Mouse (Mus musculus) erythroblast, embryonic 14.5 days (primary cell): ENCODE results near the gene Mrpl21. TPM values are rescaled to one million over a fixed set of nuclear protein-coding genes. Genes with fewer than 3 reads are reported as not detected.

Source experiments
- H3K27me3 ChIP-seq: 2 replicates; pipeline ENCODE4 v1.6.1; 2012; ENCODE audit warnings: inconsistent platforms; ENCODE audit not compliant: control insufficient read depth
- H3K36me3 ChIP-seq: 2 replicates; pipeline ENCODE4 v1.6.1; 2012; ENCODE audit warnings: mild to moderate bottlenecking, inconsistent platforms; ENCODE audit not compliant: control insufficient read depth
- H3K4me1 ChIP-seq: 2 replicates; pipeline ENCODE4 v1.6.1; 2012; ENCODE audit warnings: inconsistent platforms; ENCODE audit not compliant: control insufficient read depth
- H3K4me3 ChIP-seq: replicated peaks from 2 replicates; pipeline ENCODE3; 2012; ENCODE audit warnings: moderate library complexity, mild to moderate bottlenecking, inconsistent platforms
- H3K9me3 ChIP-seq: 2 replicates; pipeline ENCODE4 v1.6.1; 2012; ENCODE audit warnings: low read length, inconsistent platforms, mixed read lengths; ENCODE audit not compliant: control insufficient read depth
- GATA1 ChIP-seq: IDR thresholded peaks from 2 replicates; pipeline ENCODE4 v1.6.1; 2012; ENCODE audit warnings: low read length, inconsistent platforms, mixed read lengths
- TAL1 ChIP-seq: IDR thresholded peaks from 3 replicates; pipeline ENCODE4 v1.6.1; 2012; ENCODE audit warnings: low read length, inconsistent platforms, mixed read lengths
- polyA plus RNA-seq: library from polyadenylated mRNA; stranded (reverse); fragments of >175 nt; gene quantifications from 2 replicates; pipeline ENCODE4 v1.2.3, GENCODE M21; 2012

The Mrpl21 gene
- polyA plus RNA-seq, 1 experiment: 1.6 TPM

GRCm38 (mm10) chr19:3267340-3267739 lies 15.4 kb upstream of the Mrpl21 start:
- H3K4me3 ChIP-seq: no peak overlapping the region
- no peaks in the 10 kb centered on the region for H3K27me3 ChIP-seq
- no peaks in the 10 kb centered on the region for H3K4me1 ChIP-seq
- H3K36me3 ChIP-seq: peaks cover 86% of the 10 kb centered on the region
- TF ChIP-seq TAL1: no peak
- no peak for TF ChIP-seq GATA1
- H3K9me3 ChIP-seq: no peaks in the 10 kb centered on the region

GRCm38 (mm10) chr19:3268218-3268980 lies 14.3 kb upstream of the Mrpl21 start:
- Histone ChIP-seq H3K9me3 (no peaks in the 10 kb centered on the region), H3K36me3 (peaks cover 94% of the 10 kb centered on the region), H3K4me1 (no peaks in the 10 kb centered on the region), H3K4me3 (no peak overlapping the region), H3K27me3 (no peaks in the 10 kb centered on the region)
- no peak for TF ChIP-seq GATA1
- no peak for TF ChIP-seq TAL1

- Histone ChIP-seq H3K36me3 (peaks cover 94% of the 10 kb centered on the region), H3K4me3 (no peak overlapping the region), H3K9me3 (no peaks in the 10 kb centered on the region), H3K4me1 (no peaks in the 10 kb centered on the region), H3K27me3 (no peaks in the 10 kb centered on the region)
- TF ChIP-seq GATA1 (no peak), TAL1 (no peak)
Measured at GRCm38 (mm10) chr19:3269279-3269678, 13.4 kb upstream of the Mrpl21 start.

GRCm38 (mm10) chr19:3269803-3270202 lies 12.9 kb upstream of the Mrpl21 start:
- no peaks in the 10 kb centered on the region for H3K9me3 ChIP-seq
- TF ChIP-seq TAL1 (no peak), GATA1 (no peak)
- no peaks in the 10 kb centered on the region for H3K27me3 ChIP-seq
- no peaks in the 10 kb centered on the region for H3K4me1 ChIP-seq
- peaks cover 94% of the 10 kb centered on the region for H3K36me3 ChIP-seq
- no peak overlapping the region for H3K4me3 ChIP-seq

GRCm38 (mm10) chr19:3271366-3271765 lies 11.3 kb upstream of the Mrpl21 start:
- Histone ChIP-seq H3K9me3 (no peaks in the 10 kb centered on the region), H3K4me1 (no peaks in the 10 kb centered on the region), H3K4me3 (no peak overlapping the region), H3K27me3 (no peaks in the 10 kb centered on the region), H3K36me3 (peaks cover 92% of the 10 kb centered on the region)
- no peak for TF ChIP-seq GATA1

- Histone ChIP-seq H3K4me3 (no peak overlapping the region), H3K27me3 (no peaks in the 10 kb centered on the region), H3K4me1 (no peaks in the 10 kb centered on the region), H3K9me3 (no peaks in the 10 kb centered on the region), H3K36me3 (peaks cover 95% of the 10 kb centered on the region)
- TF ChIP-seq TAL1 (no peak), GATA1 (no peak)
Measured at GRCm38 (mm10) chr19:3273331-3273730, 9.4 kb upstream of the Mrpl21 start.

- H3K4me1 ChIP-seq: no peaks in the 10 kb centered on the region; the same call in 1 of the 2 replicates
- no peak overlapping the region for H3K4me3 ChIP-seq
- H3K36me3 ChIP-seq: peaks cover 90% of the 10 kb centered on the region
- H3K9me3 ChIP-seq: no peaks in the 10 kb centered on the region
- no peaks in the 10 kb centered on the region for H3K27me3 ChIP-seq
- TF ChIP-seq TAL1: no peak
- TF ChIP-seq GATA1: no peak
Measured at GRCm38 (mm10) chr19:3275744-3276365, 6.8 kb upstream of the Mrpl21 start.

GRCm38 (mm10) chr19:3281886-3282285 lies 815 bp upstream of the Mrpl21 start:
- TF ChIP-seq GATA1 (no peak), TAL1 (no peak)
- H3K36me3 ChIP-seq: peaks cover 53% of the 10 kb centered on the region

GRCm38 (mm10) chr19:3289006-3289405 lies 6.3 kb downstream of the Mrpl21 start:
- Histone ChIP-seq H3K4me1 (peaks cover 5% of the 10 kb centered on the region), H3K36me3 (peaks cover 73% of the 10 kb centered on the region), H3K9me3 (no peaks in the 10 kb centered on the region), H3K4me3 (no peak overlapping the region), H3K27me3 (no peaks in the 10 kb centered on the region)
- TF ChIP-seq GATA1: no peak
- no peak for TF ChIP-seq TAL1

More at GRCm38 (mm10) chr19:3281886-3282285, 815 bp upstream of the Mrpl21 start:
- no peaks in the 10 kb centered on the region for H3K27me3 ChIP-seq
- H3K4me3 ChIP-seq: peak overlapping the region; percentile 72
- H3K4me1 ChIP-seq: peaks cover 34% of the 10 kb centered on the region
- H3K9me3 ChIP-seq: no peaks in the 10 kb centered on the region
